In the genomic region with DNA sequence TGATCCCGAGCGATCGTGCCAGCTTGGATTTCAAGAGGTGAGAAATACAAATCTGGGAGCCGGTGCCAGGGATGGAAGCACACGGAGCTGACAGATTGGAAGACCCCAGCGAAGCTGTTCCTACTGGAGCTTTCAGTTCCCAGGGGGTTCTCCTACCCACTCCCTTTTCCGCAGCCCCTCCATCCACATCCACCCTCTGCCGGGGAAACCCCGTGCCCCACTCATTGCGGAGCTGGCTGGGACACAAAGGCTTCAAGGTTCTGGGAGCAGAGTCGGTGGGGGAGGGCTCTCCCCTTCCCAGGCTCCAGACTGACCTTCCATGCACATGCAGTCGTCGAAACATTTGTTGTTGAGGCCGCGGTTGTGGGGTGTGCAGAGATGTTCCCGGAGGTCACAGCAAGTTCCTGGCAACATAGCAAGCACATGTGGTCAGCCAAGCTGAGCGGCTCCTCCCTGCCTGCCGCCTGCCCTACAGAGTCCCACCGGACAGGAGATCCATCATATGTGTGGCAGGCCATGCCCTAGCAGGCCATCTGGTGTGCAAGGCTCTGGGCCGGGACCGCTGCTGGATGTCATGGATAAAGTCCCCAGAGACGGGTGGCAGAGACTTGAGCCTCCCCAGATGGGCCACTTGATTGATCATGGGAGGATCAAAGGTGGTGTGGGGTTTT, we compare ENCODE assay signal across 8 mouse cellular contexts. TPM values are rescaled to one million over a fixed set of nuclear protein-coding genes. Genes with fewer than 3 reads are reported as not detected.
A peak's percentile ranks its signal among the peaks of the same experiment; 100 is the strongest.
DNase-seq lines count a peak whose midpoint lies in the region; ATAC-seq and TF ChIP-seq lines count a peak whose summit lies in the region.

No protein-coding gene starts in this region.

- peak overlapping the region; percentile 51 for H3K4me2 ChIP-seq in kidney, embryonic 15.5 days

- ATAC-seq in kidney, embryonic 15.5 days (replicated peaks; ENCODE audit: low FRiP score), result peak; percentile 91

- H3K9me3 ChIP-seq in kidney, embryonic 15.5 days (replicated peaks), result no peaks in the 10 kb centered on the region
- no peaks in the 10 kb centered on the region for H3K9me3 ChIP-seq in ES-E14 (ENCODE audit: control insufficient read depth, insufficient read depth, low read depth, low read length)

- H3K9ac ChIP-seq in kidney, embryonic 15.5 days, result 0 out of 2 replicates have a peak overlapping the region, but pooled peaks have one; percentile 8
- H3K9ac ChIP-seq in ES-E14 (ENCODE audit: insufficient read depth, low read depth, low read length, poor library complexity, severe bottlenecking), result peak overlapping the region; percentile 48

- H3K27me3 ChIP-seq in kidney, embryonic 15.5 days, result peaks cover 19% of the 10 kb centered on the region

- H3K4me3 ChIP-seq in kidney, embryonic 15.5 days (replicated peaks), result peak overlapping the region; percentile 16
- H3K4me3 ChIP-seq in ES-E14 (ENCODE audit: insufficient read depth in 1 of 2, low read depth in 1 of 2, low read length in 2 of 2, poor library complexity in 1 of 2, severe bottlenecking in 1 of 2), result peak overlapping the region in 1 of 2 experiments; percentile 48; a peak in 2 of 4 replicates

- 6% methylated on average over 22 of the region's 22 CpGs for WGBS in kidney, embryonic 15.5 days

- H3K36me3 ChIP-seq in kidney, embryonic 15.5 days, result no peaks in the 10 kb centered on the region
- no peaks in the 10 kb centered on the region for H3K36me3 ChIP-seq in ES-E14 (ENCODE audit: control insufficient read depth, insufficient read depth, low read length, poor library complexity, severe bottlenecking)

- peaks cover 27% of the 10 kb centered on the region for H3K4me1 ChIP-seq in kidney, embryonic 15.5 days
- H3K4me1 ChIP-seq in ES-E14 (ENCODE audit: control insufficient read depth in 2 of 2, insufficient read depth in 2 of 2, low read length in 2 of 2, poor library complexity in 1 of 2), result peaks cover 0 to 15% of the 10 kb centered on the region in 2 experiments; a peak in 3 of 4 replicates

- peak overlapping the region; percentile 57 for H3K27ac ChIP-seq in kidney, embryonic 15.5 days
- H3K27ac ChIP-seq in ES-E14 (ENCODE audit: insufficient read depth, low read depth, low read length, poor library complexity, severe bottlenecking), result no peak overlapping the region

- in situ Hi-C loops in ES-E14 (cut with MboI; ENCODE audit: low sequenced_read_pairs in 2 of 2, unreplicated experiment in 2 of 2), result no loop called here

- peak; percentile 51 for DNase-seq in adrenal gland, postnatal 10 days
- no peak for DNase-seq in adrenal gland, adult 18-20 months (ENCODE audit: low spot score in 2 of 2)
- DNase-seq in kidney, adult 9 months, result no peak
- DNase-seq in ES-E14 (ENCODE audit: low read depth, low spot score), result no peak
- peak; percentile 29 for DNase-seq in kidney, postnatal 14 days
- no peak for DNase-seq in spleen, adult 12 weeks (ENCODE audit: low spot score)
- no peak for DNase-seq in thymus, postnatal 4 days

TF ChIP-seq in ES-E14, 5 proteins besides CTCF, POLR2A, EP300 and RAD21:
- TF ChIP-seq ZC3H11A (IDR thresholded peaks at IDR 0.05; ENCODE audit: borderline replicate concordance, low read depth, low read length), result no peak
- TF ChIP-seq HCFC1 (IDR thresholded peaks at IDR 0.05; ENCODE audit: borderline replicate concordance, insufficient read depth, low read length), result no peak
- no peak for TF ChIP-seq MAFK (IDR thresholded peaks at IDR 0.05; ENCODE audit: insufficient read depth, low read depth, low read length)
- TF ChIP-seq CHD2 (IDR thresholded peaks at IDR 0.05; ENCODE audit: low read depth, low read length), result no peak
- no peak for TF ChIP-seq ZNF384 (IDR thresholded peaks at IDR 0.05; ENCODE audit: low read depth, low read length)

RNA-seq across cellular contexts. Expression of gene Agtrap, which starts 19.9 kb away (rescaled TPM):
- 10 to 100 TPM; 45.4 to 45.5 TPM for total RNA-seq in adrenal gland, postnatal 10 days (2021)
- total RNA-seq in adrenal gland, adult 18-20 months (2021), result 10 to 100 TPM; 54.8 to 85.8 TPM
- polyA plus RNA-seq in kidney, embryonic 15.5 days (2015; fragmentation: Nextera tagmentation; extraction: Ambion mirVana), result 20.6 and 24.4 TPM in 2 replicates
- 122 and 158 TPM in 2 replicates for total RNA-seq in ES-E14 (2012; rRNA removed)

RNA-seq across cellular contexts. Expression of gene Mad2l2, which starts 22.4 kb away (rescaled TPM):
- total RNA-seq in adrenal gland, postnatal 10 days (2021), result 10 to 100 TPM; 22.3 to 23.9 TPM
- total RNA-seq in adrenal gland, adult 18-20 months (2021), result 10 to 100 TPM; 20.2 to 21.6 TPM
- polyA plus RNA-seq in kidney, embryonic 15.5 days (2015; fragmentation: Nextera tagmentation; extraction: Ambion mirVana), result 65.5 and 69.8 TPM in 2 replicates
- 34.0 and 54.5 TPM in 2 replicates for total RNA-seq in ES-E14 (2012; rRNA removed)

RNA-seq across cellular contexts. Expression of gene Draxin, which starts 22.7 kb away (rescaled TPM):
- under 1 TPM; 0.18 to 0.27 TPM for total RNA-seq in adrenal gland, postnatal 10 days (2021)
- total RNA-seq in adrenal gland, adult 18-20 months (2021), result under 1 TPM in 1 of 2 experiments, not detected in 1; 0.07 TPM
- polyA plus RNA-seq in kidney, embryonic 15.5 days (2015; fragmentation: Nextera tagmentation; extraction: Ambion mirVana), result 0.46 and 0.62 TPM in 2 replicates
- total RNA-seq in ES-E14 (2012; rRNA removed), result 0.76 and 1.3 TPM in 2 replicates

RNA-seq across cellular contexts. Expression of gene Fbxo6, which starts 44.2 kb away (rescaled TPM):
- 10 to 100 TPM; 30.4 to 31.3 TPM for total RNA-seq in adrenal gland, postnatal 10 days (2021)
- total RNA-seq in adrenal gland, adult 18-20 months (2021), result 10 to 100 TPM; 38.1 to 46.5 TPM
- 15.5 and 19.9 TPM in 2 replicates for polyA plus RNA-seq in kidney, embryonic 15.5 days (2015; fragmentation: Nextera tagmentation; extraction: Ambion mirVana)
- 43.8 and 49.4 TPM in 2 replicates for total RNA-seq in ES-E14 (2012; rRNA removed)

RNA-seq across cellular contexts. Expression of gene Fbxo44, which starts 52.5 kb away (rescaled TPM):
- 1 to 10 TPM; 7.1 to 7.2 TPM for total RNA-seq in adrenal gland, postnatal 10 days (2021)
- 10 to 100 TPM; 14.1 to 21.4 TPM for total RNA-seq in adrenal gland, adult 18-20 months (2021)
- 11.8 and 13.6 TPM in 2 replicates for polyA plus RNA-seq in kidney, embryonic 15.5 days (2015; fragmentation: Nextera tagmentation; extraction: Ambion mirVana)
- 5.1 and 11.0 TPM in 2 replicates for total RNA-seq in ES-E14 (2012; rRNA removed)

Comparison
In these comparisons a context has a peak if more than half of its experiments do, and no peak if none do; other contexts are left out.
1. DNase-seq: peak in adrenal gland, postnatal 10 days (single experiment) and kidney, postnatal 14 days (single experiment); none in adrenal gland, adult 18-20 months (0 of 2), kidney, adult 9 months (single experiment), ES-E14 (single experiment), spleen, adult 12 weeks (single experiment) and thymus, postnatal 4 days (single experiment).